Comparison of ENCODE assay signal across 18 mouse cellular contexts in genomic region chr13:18204476-18205250, GRCm38 (mm10).
A peak's percentile ranks its signal among the peaks of the same experiment; 100 is the strongest.
DNase-seq lines count a peak whose midpoint lies in the region; ATAC-seq and TF ChIP-seq lines count a peak whose summit lies in the region.
"Had no signal": no experiment of that assay in that cellular context is flagged by ENCODE, and none has a peak within 500 bp of the region (broad histone marks: within the 10 kb centered on the region; RNA-seq: fewer than 3 reads in every experiment).

No protein-coding gene starts in this region.

- no peaks in the 10 kb centered on the region for H3K9me3 ChIP-seq in kidney, postnatal 0 days (replicated peaks; ENCODE audit: low read length)
- H3K9me3 ChIP-seq in hindbrain, embryonic 16.5 days (ENCODE audit: control insufficient read depth, low read length), result no peaks in the 10 kb centered on the region
- no peaks in the 10 kb centered on the region for H3K9me3 ChIP-seq in neural tube, embryonic 12.5 days
- H3K9me3 ChIP-seq: embryonic facial prominence, embryonic 15.5 days; liver, embryonic 13.5 days had no signal

- H3K27ac ChIP-seq in kidney, postnatal 0 days, result no peak overlapping the region
- H3K27ac ChIP-seq in hindbrain, embryonic 16.5 days (ENCODE audit: low read depth, low read length), result peak overlapping the region; percentile 39; the same call in 1 of the 2 replicates
- H3K27ac ChIP-seq in neural tube, embryonic 12.5 days, result no peak overlapping the region
- H3K27ac ChIP-seq: embryonic facial prominence, embryonic 15.5 days; liver, embryonic 13.5 days had no signal

- no peak overlapping the region for H3K4me2 ChIP-seq in kidney, postnatal 0 days (ENCODE audit: low read length)
- H3K4me2 ChIP-seq in hindbrain, embryonic 16.5 days (ENCODE audit: low read length), result no peak overlapping the region
- H3K4me2 ChIP-seq in neural tube, embryonic 12.5 days (replicated peaks), result peak overlapping the region; percentile 27
- H3K4me2 ChIP-seq: embryonic facial prominence, embryonic 15.5 days; liver, embryonic 13.5 days had no signal

- no peaks in the 10 kb centered on the region for H3K4me1 ChIP-seq in kidney, postnatal 0 days (replicated peaks; ENCODE audit: insufficient read depth, low read length)
- peaks cover 6% of the 10 kb centered on the region for H3K4me1 ChIP-seq in hindbrain, embryonic 16.5 days (ENCODE audit: control insufficient read depth, insufficient read depth, low read depth, low read length)
- peaks cover 14% of the 10 kb centered on the region; the same call in 1 of the 2 replicates for H3K4me1 ChIP-seq in neural tube, embryonic 12.5 days
- H3K4me1 ChIP-seq: liver, embryonic 13.5 days had no signal

- no peak for TF ChIP-seq CTCF in kidney, postnatal 0 days (IDR thresholded peaks at IDR 0.05; ENCODE audit: low read depth)

- H3K4me3 ChIP-seq in kidney, postnatal 0 days (replicated peaks; ENCODE audit: low read depth, low read length), result no peak overlapping the region
- no peak overlapping the region for H3K4me3 ChIP-seq in hindbrain, embryonic 16.5 days (ENCODE audit: low read length)
- H3K4me3 ChIP-seq in neural tube, embryonic 12.5 days, result no peak overlapping the region
- H3K4me3 ChIP-seq: embryonic facial prominence, embryonic 15.5 days; liver, embryonic 13.5 days; myocyte had no signal

- H3K9ac ChIP-seq in kidney, postnatal 0 days (ENCODE audit: low read depth, low read length), result no peak overlapping the region
- H3K9ac ChIP-seq in hindbrain, embryonic 16.5 days (ENCODE audit: low read depth, low read length), result no peak overlapping the region
- H3K9ac ChIP-seq in neural tube, embryonic 12.5 days, result no peak overlapping the region
- H3K9ac ChIP-seq: embryonic facial prominence, embryonic 15.5 days; liver, embryonic 13.5 days had no signal

- no peaks in the 10 kb centered on the region for H3K27me3 ChIP-seq in kidney, postnatal 0 days (ENCODE audit: insufficient read depth, low read length)
- no peaks in the 10 kb centered on the region for H3K27me3 ChIP-seq in hindbrain, embryonic 16.5 days (replicated peaks; ENCODE audit: control insufficient read depth, insufficient read depth, low read length)
- no peaks in the 10 kb centered on the region for H3K27me3 ChIP-seq in neural tube, embryonic 12.5 days (replicated peaks)
- H3K27me3 ChIP-seq: embryonic facial prominence, embryonic 15.5 days; liver, embryonic 13.5 days had no signal

- peak; percentile 2 for DNase-seq in kidney, postnatal 0 days (ENCODE audit: low spot score)
- DNase-seq in kidney, adult 9 months, result no peak
- DNase-seq in embryo, embryonic 11 days, result peak; percentile 51
- no peak for DNase-seq in ovary, postnatal 14 days (ENCODE audit: low spot score)
- no peak for DNase-seq in right cerebral cortex, postnatal 36 days (ENCODE audit: low spot score in 2 of 2)
- no peak for DNase-seq in left cerebral cortex, adult 8-10 months (ENCODE audit: low spot score in 2 of 2)
- DNase-seq: adrenal gland, postnatal 10 days; heart, postnatal 14 days; kidney, adult 2 months; layer of hippocampus, postnatal 36 days; liver, embryonic 13.5 days; right cerebral cortex, postnatal 14 days; thymus, postnatal 36 days had no signal

- no peaks in the 10 kb centered on the region for H3K36me3 ChIP-seq in kidney, postnatal 0 days (ENCODE audit: insufficient read depth, low read length)
- no peaks in the 10 kb centered on the region for H3K36me3 ChIP-seq in hindbrain, embryonic 16.5 days (ENCODE audit: control insufficient read depth, insufficient read depth, low read length)
- no peaks in the 10 kb centered on the region for H3K36me3 ChIP-seq in neural tube, embryonic 12.5 days
- H3K36me3 ChIP-seq: embryonic facial prominence, embryonic 15.5 days; liver, embryonic 13.5 days had no signal

- 21% methylated on average over 8 of the region's 8 CpGs for WGBS in kidney, postnatal 0 days
- WGBS in hindbrain, embryonic 16.5 days, result 34% methylated on average over 8 of the region's 8 CpGs
- 34% methylated on average over 8 of the region's 8 CpGs for WGBS in neural tube, embryonic 12.5 days

- ATAC-seq in kidney, postnatal 0 days (replicated peaks; ENCODE audit: low FRiP score, low read depth), result no peak
- peak; percentile 72 for ATAC-seq in hindbrain, embryonic 16.5 days
- peak; percentile 71 for ATAC-seq in neural tube, embryonic 12.5 days (ENCODE audit: low FRiP score, low read depth)
- ATAC-seq: Patski had no signal

Comparison
In these comparisons a context has a peak if more than half of its experiments do, and no peak if none do; other contexts are left out.
1. DNase-seq: peak in kidney, postnatal 0 days (single experiment) and embryo, embryonic 11 days (single experiment); none in kidney, adult 9 months (single experiment), ovary, postnatal 14 days (single experiment), right cerebral cortex, postnatal 36 days (0 of 2) and left cerebral cortex, adult 8-10 months (0 of 2).